Comparison of ENCODE assay signal across 8 mouse cellular contexts in the genomic region with DNA sequence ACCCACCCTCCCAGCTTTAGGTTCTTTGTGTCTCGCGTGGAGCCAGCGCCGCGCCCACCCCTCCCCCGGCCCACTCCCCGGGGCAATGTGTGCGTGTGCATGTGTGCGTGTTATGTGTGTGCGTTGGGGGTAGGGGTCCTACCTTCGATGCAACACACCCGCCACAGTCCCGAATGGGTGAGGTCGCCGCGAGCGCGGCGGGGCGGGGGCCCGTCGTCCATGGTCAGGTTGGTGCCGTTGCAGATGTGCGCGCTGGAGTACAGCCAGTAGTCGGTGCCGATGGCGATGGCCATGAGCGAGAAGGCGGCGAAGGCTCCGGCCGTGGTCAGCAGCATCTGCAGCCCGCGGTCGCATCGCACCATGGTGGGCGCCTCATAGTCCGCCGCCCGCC. TPM values are rescaled to one million over a fixed set of nuclear protein-coding genes. Genes with fewer than 3 reads are reported as not detected.
DNase-seq lines count a peak whose midpoint lies in the region; ATAC-seq and TF ChIP-seq lines count a peak whose summit lies in the region.

No protein-coding gene starts in this region.

- H3K4me1 ChIP-seq in E14TG2a.4 (replicated peaks; ENCODE audit: low read depth, low read length): peaks cover 27% of the 10 kb centered on the region
- H3K4me1 ChIP-seq in embryonic facial prominence, embryonic 15.5 days: peaks cover 33% of the 10 kb centered on the region
- H3K4me1 ChIP-seq in kidney, embryonic 16.5 days (ENCODE audit: insufficient read depth, low read length): peaks cover 33% of the 10 kb centered on the region

- intact Hi-C loops in gastrocnemius, adult 2 months (cut with DNase I): no loop called here

- 0% methylated on average over 40 of the region's 41 CpGs for WGBS in embryonic facial prominence, embryonic 15.5 days
- under 1% methylated on average over 36 of the region's 41 CpGs for WGBS in kidney, embryonic 16.5 days

- H3K27me3 ChIP-seq in E14TG2a.4 (ENCODE audit: insufficient read depth, low read length) (peaks cover 91% of the 10 kb centered on the region), myocyte (ENCODE audit: control insufficient read depth, insufficient read depth, insufficient read length) (peaks cover 47% of the 10 kb centered on the region)
- H3K27me3 ChIP-seq in embryonic facial prominence, embryonic 15.5 days: peaks cover 45% of the 10 kb centered on the region
- H3K27me3 ChIP-seq in kidney, embryonic 16.5 days (ENCODE audit: insufficient read depth, low read length): peaks cover 30% of the 10 kb centered on the region

- no peak for TF ChIP-seq POLR2A in myocyte (IDR thresholded peaks at IDR 0.05; ENCODE audit: insufficient read length, low read depth)

- TF ChIP-seq CTCF in gastrocnemius, adult 2 months (IDR thresholded peaks at IDR 0.05): no peak
- TF ChIP-seq CTCF in E14TG2a.4 (conservative IDR thresholded peaks at IDR 0.05; ENCODE audit: low read length): no peak

- H3ac ChIP-seq in myocyte (ENCODE audit: control insufficient read depth, insufficient read length): no peak overlapping the region

- no peak overlapping the region for H3K27ac ChIP-seq in gastrocnemius, adult 2 months
- H3K27ac ChIP-seq in embryonic facial prominence, embryonic 15.5 days (replicated peaks): no peak overlapping the region
- no peak overlapping the region for H3K27ac ChIP-seq in kidney, embryonic 16.5 days (ENCODE audit: low read length)

- peak overlapping the region; percentile 21; the same call in 1 of the 2 replicates for H3K9ac ChIP-seq in embryonic facial prominence, embryonic 15.5 days
- H3K9ac ChIP-seq in kidney, embryonic 16.5 days (replicated peaks; ENCODE audit: low read length): peak overlapping the region; percentile 67

- peak overlapping the region; percentile 68 for H3K4me3 ChIP-seq in gastrocnemius, adult 2 months
- H3K4me3 ChIP-seq in E14TG2a.4 (replicated peaks; ENCODE audit: low read length): peak overlapping the region; percentile 85
- peak overlapping the region; percentile 66 for H3K4me3 ChIP-seq in embryonic facial prominence, embryonic 15.5 days (replicated peaks)
- peak overlapping the region; percentile 52 for H3K4me3 ChIP-seq in kidney, embryonic 16.5 days (ENCODE audit: low read length)
- no peak overlapping the region for H3K4me3 ChIP-seq in myocyte

- H3K36me3 ChIP-seq in E14TG2a.4 (ENCODE audit: insufficient read depth, low read length) (no peaks in the 10 kb centered on the region), myocyte (ENCODE audit: control insufficient read depth, insufficient read depth) (no peaks in the 10 kb centered on the region)
- no peaks in the 10 kb centered on the region for H3K36me3 ChIP-seq in embryonic facial prominence, embryonic 15.5 days
- H3K36me3 ChIP-seq in kidney, embryonic 16.5 days (ENCODE audit: insufficient read depth, low read length): no peaks in the 10 kb centered on the region

- no peak for ATAC-seq in embryonic facial prominence, embryonic 15.5 days (ENCODE audit: insufficient number of reproducible peaks, low FRiP score, low TSS enrichment, low read depth)
- peak; percentile 47 for ATAC-seq in kidney, embryonic 16.5 days (ENCODE audit: low FRiP score, low TSS enrichment)

- DNase-seq in gastrocnemius, adult 2 months: peak; percentile 30
- DNase-seq in gastrocnemius, adult 8-10 months (ENCODE audit: low spot score in 2 of 2): no peak
- no peak for DNase-seq in spleen, postnatal 4 days (ENCODE audit: low spot score in 2 of 2)
- no peak for DNase-seq in layer of hippocampus, adult 8-10 months (ENCODE audit: low spot score in 2 of 2)

- H3K9me3 ChIP-seq in E14TG2a.4 (ENCODE audit: low read length): peaks cover 8% of the 10 kb centered on the region
- H3K9me3 ChIP-seq in embryonic facial prominence, embryonic 15.5 days (replicated peaks): no peaks in the 10 kb centered on the region
- H3K9me3 ChIP-seq in kidney, embryonic 16.5 days (ENCODE audit: low read length): no peaks in the 10 kb centered on the region

- H3K79me2 ChIP-seq in myocyte (ENCODE audit: control insufficient read depth, insufficient read depth): no peaks in the 10 kb centered on the region

- peak overlapping the region; percentile 99 for H3K4me2 ChIP-seq in embryonic facial prominence, embryonic 15.5 days (replicated peaks)
- peak overlapping the region; percentile 100 for H3K4me2 ChIP-seq in kidney, embryonic 16.5 days (replicated peaks; ENCODE audit: low read depth, low read length)
- H3K4me2 ChIP-seq in myocyte (ENCODE audit: low read depth): peak overlapping the region; percentile 48

TF ChIP-seq in myocyte, 11 proteins besides CTCF, POLR2A, EP300 and RAD21:
- TF ChIP-seq MYOG (IDR thresholded peaks at IDR 0.05; ENCODE audit: control insufficient read depth in 1 of 3, insufficient read depth in 1 of 3, insufficient read length in 2 of 3, low read depth in 2 of 3) (no peak), E2F4 (IDR thresholded peaks at IDR 0.05; ENCODE audit: insufficient read depth) (no peak), USF1 (IDR thresholded peaks at IDR 0.05; ENCODE audit: low read depth) (no peak), MAX (IDR thresholded peaks at IDR 0.05; ENCODE audit: low read depth) (no peak), TCF3 (IDR thresholded peaks at IDR 0.05; ENCODE audit: insufficient read length, low read depth) (no peak), REST (IDR thresholded peaks at IDR 0.05; ENCODE audit: insufficient read depth, insufficient read length) (no peak), MYOD1 (IDR thresholded peaks at IDR 0.05; ENCODE audit: control insufficient read depth in 1 of 3, insufficient read length in 2 of 3, low read depth in 2 of 3) (no peak), TCF12 (IDR thresholded peaks at IDR 0.05; ENCODE audit: insufficient read depth, poor library complexity, severe bottlenecking) (no peak), SRF (IDR thresholded peaks at IDR 0.05; ENCODE audit: control insufficient read depth, insufficient read length, low read depth) (no peak), CEBPB (IDR thresholded peaks at IDR 0.05; ENCODE audit: insufficient read depth, poor library complexity, severe bottlenecking) (no peak), POLR2AphosphoS2 (IDR thresholded peaks at IDR 0.05; ENCODE audit: insufficient read length, low read depth) (no peak)

RNA-seq across cellular contexts. Expression of gene Cacng4, which starts 0.3 kb away (rescaled TPM):
- not detected for total RNA-seq in gastrocnemius, adult 2 months (2021)
- not detected for total RNA-seq in gastrocnemius, adult 8-10 months (2022)
- 3.7 and 3.8 TPM in 2 replicates for polyA plus RNA-seq in embryonic facial prominence, embryonic 15.5 days (2015; fragmentation: Nextera tagmentation; extraction: Ambion mirVana)
- 2.3 and 2.5 TPM in 2 replicates for polyA plus RNA-seq in kidney, embryonic 16.5 days (2015; fragmentation: Nextera tagmentation; extraction: Ambion mirVana)
- polyA plus RNA-seq in myocyte (2012; fragmentation: generic; extraction: Trizol): 0.14 TPM
- 10 to 100 TPM; 20.4 to 24.2 (median 22.2) TPM for total RNA-seq in layer of hippocampus, adult 8-10 months (2022)

Comparison
In these comparisons a context has a peak if more than half of its experiments do, and no peak if none do; other contexts are left out.
1. H3K4me2 ChIP-seq: peak in every context shown above with its lines; median percentile 100 in kidney, embryonic 16.5 days; 99 in embryonic facial prominence, embryonic 15.5 days; 48 in myocyte.
2. RNA of gene Cacng4, which starts 0.3 kb away (total RNA-seq): 20.4 to 24.2 TPM in layer of hippocampus, adult 8-10 months; not detected in gastrocnemius, adult 8-10 months and not detected in gastrocnemius, adult 2 months; every median in the first group is over 10 times any median in the second.